Mouse (Mus musculus) spleen, adult 2 months (tissue): ENCODE data around the gene Aox3.

Experiments
- CTCF ChIP-seq: fragments of 200-500 bp; IDR thresholded peaks from 2 replicates; pipeline ENCODE4 v1.5.1; 2011; ENCODE audit warnings: mild to moderate bottlenecking, inconsistent platforms; ENCODE audit not compliant: insufficient read depth, insufficient read length, insufficient replicate concordance; ENCODE audit errors: extremely low read depth
- POLR2A ChIP-seq: fragments of 200-500 bp; IDR thresholded peaks from 2 replicates; pipeline ENCODE4 v1.6.1; 2011; ENCODE audit warnings: low read depth, low read length, inconsistent platforms

DNA sequence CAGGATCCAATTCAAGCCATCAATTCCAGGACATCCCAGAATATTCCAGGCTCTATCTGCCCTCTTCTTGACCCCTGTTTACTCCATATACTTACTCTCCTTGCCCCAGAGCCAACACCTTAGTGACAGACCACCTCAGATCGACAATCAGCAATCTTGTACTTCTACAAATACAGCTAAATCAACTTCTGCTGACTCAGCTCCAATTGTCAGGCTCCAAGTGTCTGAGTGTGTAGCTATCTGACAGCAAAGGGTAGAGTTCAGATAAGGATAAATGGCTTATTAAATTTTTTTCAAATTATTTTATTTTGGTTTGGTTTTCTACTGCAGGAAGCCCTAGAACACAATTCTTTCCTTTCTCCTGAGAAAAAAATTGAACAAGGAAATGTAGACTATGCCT, 135.6 kb downstream of the Aox3 start:
- TF ChIP-seq CTCF: no peak
- TF ChIP-seq POLR2A: no peak
